Mouse (Mus musculus): ENCODE measurements at regions not wholly inside any gene's neighbourhood (a gene's known extent, or its start where the extent isn't known, plus 50 kb on each side); places are given as distances from the start of the nearest gene placed in this dataset.

GRCm38 (mm10) chr1:119124798-119125197 lies 71.4 kb upstream of the Gli2 start:
- Histone ChIP-seq H3K27me3 (ENCODE audit: insufficient read depth, low read length) (no peaks in the 10 kb centered on the region), H3K27ac (ENCODE audit: low read depth, low read length) (no peak overlapping the region), H3K36me3 (ENCODE audit: insufficient read depth, low read length) (no peaks in the 10 kb centered on the region), H3K9me3 (ENCODE audit: low read length) (no peaks in the 10 kb centered on the region), H3K9ac (replicated peaks; ENCODE audit: low read length, poor library complexity, severe bottlenecking) (no peak overlapping the region), H3K4me3 (ENCODE audit: low read depth, low read length) (no peak overlapping the region), H3K4me1 (ENCODE audit: insufficient read depth, low read length) (no peaks in the 10 kb centered on the region), H3K4me2 (ENCODE audit: low read depth, low read length, poor library complexity, severe bottlenecking) (no peak overlapping the region)
- no peak for DNase-seq (ENCODE audit: low spot score)
- ATAC-seq (ENCODE audit: low FRiP score), result no peak
- no peak for TF ChIP-seq CTCF (IDR thresholded peaks at IDR 0.05)
- WGBS, result 87% methylated on average over 4 of the region's 4 CpGs

GRCm38 (mm10) chr1:119124063-119124462 lies 70.6 kb upstream of the Gli2 start:
- DNase-seq (ENCODE audit: low spot score) (no peak), ATAC-seq (ENCODE audit: low FRiP score) (no peak)
- H3K27ac ChIP-seq (ENCODE audit: low read depth, low read length), result no peak overlapping the region
- no peak overlapping the region for H3K9ac ChIP-seq (replicated peaks; ENCODE audit: low read length, poor library complexity, severe bottlenecking)
- no peaks in the 10 kb centered on the region for H3K36me3 ChIP-seq (ENCODE audit: insufficient read depth, low read length)
- no peaks in the 10 kb centered on the region for H3K9me3 ChIP-seq (ENCODE audit: low read length)
- H3K27me3 ChIP-seq (ENCODE audit: insufficient read depth, low read length), result no peaks in the 10 kb centered on the region
- no peak overlapping the region for H3K4me3 ChIP-seq (ENCODE audit: low read depth, low read length)
- H3K4me1 ChIP-seq (ENCODE audit: insufficient read depth, low read length), result no peaks in the 10 kb centered on the region
- WGBS, result 85% methylated on average over 2 of the region's 2 CpGs
- no peak for TF ChIP-seq CTCF (IDR thresholded peaks at IDR 0.05)
- H3K4me2 ChIP-seq (ENCODE audit: low read depth, low read length, poor library complexity, severe bottlenecking), result no peak overlapping the region

- H3K4me2 ChIP-seq (ENCODE audit: low read depth, low read length, poor library complexity, severe bottlenecking), result no peak overlapping the region
- ATAC-seq (ENCODE audit: low FRiP score) (no peak), DNase-seq (ENCODE audit: low spot score) (no peak)
- H3K4me3 ChIP-seq (ENCODE audit: low read depth, low read length), result no peak overlapping the region
- H3K27me3 ChIP-seq (ENCODE audit: insufficient read depth, low read length), result no peaks in the 10 kb centered on the region
- H3K9me3 ChIP-seq (ENCODE audit: low read length), result no peaks in the 10 kb centered on the region
- H3K9ac ChIP-seq (replicated peaks; ENCODE audit: low read length, poor library complexity, severe bottlenecking), result no peak overlapping the region
- no peak overlapping the region for H3K27ac ChIP-seq (ENCODE audit: low read depth, low read length)
- 39% methylated on average over 3 of the region's 3 CpGs for WGBS
- no peaks in the 10 kb centered on the region for H3K36me3 ChIP-seq (ENCODE audit: insufficient read depth, low read length)
- no peaks in the 10 kb centered on the region for H3K4me1 ChIP-seq (ENCODE audit: insufficient read depth, low read length)
- TF ChIP-seq CTCF (IDR thresholded peaks at IDR 0.05), result no peak
Observed at GRCm38 (mm10) chr1:119123402-119123801, 70.0 kb upstream of the Gli2 start.

GRCm38 (mm10) chr1:119122975-119123374 lies 69.6 kb upstream of the Gli2 start:
- TF ChIP-seq CTCF (IDR thresholded peaks at IDR 0.05), result no peak
- H3K27me3 ChIP-seq (ENCODE audit: insufficient read depth, low read length), result no peaks in the 10 kb centered on the region
- no peak for ATAC-seq (ENCODE audit: low FRiP score)
- no peaks in the 10 kb centered on the region for H3K9me3 ChIP-seq (ENCODE audit: low read length)
- H3K4me1 ChIP-seq (ENCODE audit: insufficient read depth, low read length), result no peaks in the 10 kb centered on the region
- no peak overlapping the region for H3K27ac ChIP-seq (ENCODE audit: low read depth, low read length)
- no peak overlapping the region for H3K9ac ChIP-seq (replicated peaks; ENCODE audit: low read length, poor library complexity, severe bottlenecking)
- no peak overlapping the region for H3K4me2 ChIP-seq (ENCODE audit: low read depth, low read length, poor library complexity, severe bottlenecking)
- DNase-seq (ENCODE audit: low spot score), result no peak
- H3K36me3 ChIP-seq (ENCODE audit: insufficient read depth, low read length), result no peaks in the 10 kb centered on the region
- 61% methylated on average over 6 of the region's 6 CpGs for WGBS
- H3K4me3 ChIP-seq (ENCODE audit: low read depth, low read length), result no peak overlapping the region

GRCm38 (mm10) chr1:119119863-119120569 lies 66.6 kb upstream of the Gli2 start:
- Histone ChIP-seq H3K4me3 (ENCODE audit: low read depth, low read length) (no peak overlapping the region), H3K4me2 (ENCODE audit: low read depth, low read length, poor library complexity, severe bottlenecking) (no peak overlapping the region), H3K9me3 (ENCODE audit: low read length) (no peaks in the 10 kb centered on the region), H3K9ac (replicated peaks; ENCODE audit: low read length, poor library complexity, severe bottlenecking) (no peak overlapping the region), H3K27ac (ENCODE audit: low read depth, low read length) (no peak overlapping the region), H3K4me1 (ENCODE audit: insufficient read depth, low read length) (no peaks in the 10 kb centered on the region), H3K27me3 (ENCODE audit: insufficient read depth, low read length) (no peaks in the 10 kb centered on the region), H3K36me3 (ENCODE audit: insufficient read depth, low read length) (no peaks in the 10 kb centered on the region)
- 49% methylated on average over 8 of the region's 8 CpGs for WGBS
- peak; percentile 31; the same call in 1 of the 2 replicates for ATAC-seq (ENCODE audit: low FRiP score)
- DNase-seq (ENCODE audit: low spot score), result peak; percentile 16
- TF ChIP-seq CTCF (IDR thresholded peaks at IDR 0.05), result peak; percentile 37; the same call in 1 of the 2 replicates

- ATAC-seq (ENCODE audit: low FRiP score) (peak; percentile 52; the same call in 1 of the 2 replicates), DNase-seq (ENCODE audit: low spot score) (peak; percentile 56)
- no peaks in the 10 kb centered on the region for H3K36me3 ChIP-seq (ENCODE audit: insufficient read depth, low read length)
- H3K4me2 ChIP-seq (ENCODE audit: low read depth, low read length, poor library complexity, severe bottlenecking), result no peak overlapping the region
- H3K4me1 ChIP-seq (ENCODE audit: insufficient read depth, low read length), result no peaks in the 10 kb centered on the region
- no peaks in the 10 kb centered on the region for H3K9me3 ChIP-seq (ENCODE audit: low read length)
- no peak overlapping the region for H3K4me3 ChIP-seq (ENCODE audit: low read depth, low read length)
- H3K9ac ChIP-seq (replicated peaks; ENCODE audit: low read length, poor library complexity, severe bottlenecking), result no peak overlapping the region
- WGBS, result 71% methylated on average over 7 of the region's 7 CpGs
- no peaks in the 10 kb centered on the region for H3K27me3 ChIP-seq (ENCODE audit: insufficient read depth, low read length)
- no peak for TF ChIP-seq CTCF (IDR thresholded peaks at IDR 0.05)
- no peak overlapping the region for H3K27ac ChIP-seq (ENCODE audit: low read depth, low read length)
Observed at GRCm38 (mm10) chr1:119115106-119115674, 61.8 kb upstream of the Gli2 start.

Measured in midbrain, postnatal 0 days (tissue).